Mouse (Mus musculus): ENCODE measurements around the gene S1pr5.

GRCm38 (mm10) chr9:21274336-21274735 is 26.1 kb upstream of the S1pr5 start:
- TF ChIP-seq CTCF (IDR thresholded peaks at IDR 0.05; ENCODE audit: extremely low read depth, insufficient read depth, low read length), result no peak
- TF ChIP-seq POLR2A (IDR thresholded peaks at IDR 0.05; ENCODE audit: extremely low read depth, insufficient read depth, low read length), result no peak

Measured in cortical plate, adult 2 months (tissue).